Mouse (Mus musculus): ENCODE measurements around the gene Svs6. TPM values are rescaled to one million over a fixed set of nuclear protein-coding genes. Genes with fewer than 3 reads are reported as not detected.
"Not testable (repeated sequence)": the region's sequence is repeated elsewhere in the genome, so short reads cannot be mapped to it uniquely, and the experiment has no call there.

Gene Svs6
- polyA plus RNA-seq (2015; fragmentation: Nextera tagmentation; extraction: Ambion mirVana): not detected in 2 replicates

GRCm38 (mm10) chr2:164316451-164316850 lies at the start of gene Svs6:
Gene Svs6 (plus strand): TSS chr2:164316751.
- not testable (repeated sequence) for H3K36me3 ChIP-seq; H3K9me3 ChIP-seq; H3K9ac ChIP-seq; H3K27me3 ChIP-seq; H3K4me3 ChIP-seq; H3K4me2 ChIP-seq; ATAC-seq (ENCODE audit: insufficient number of reproducible peaks, insufficient read depth, low FRiP score, low TSS enrichment, low read depth); H3K4me1 ChIP-seq; H3K27ac ChIP-seq
- 74% methylated on average over 1 of the region's 1 CpGs for WGBS

- no peaks in the 10 kb centered on the region for H3K4me1 ChIP-seq
- no peaks in the 10 kb centered on the region for H3K36me3 ChIP-seq
- no peak within 1 kb of the TSS for H3K4me3 ChIP-seq
- H3K4me2 ChIP-seq: no peak within 1 kb of the TSS
- H3K9me3 ChIP-seq: no peaks in the 10 kb centered on the region
- H3K27ac ChIP-seq: no peak within 1 kb of the TSS
- no peak within 1 kb of the TSS for H3K9ac ChIP-seq
- WGBS: 94% methylated on average over 4 of the region's 4 CpGs
- no peak for ATAC-seq (ENCODE audit: insufficient number of reproducible peaks, insufficient read depth, low FRiP score, low TSS enrichment, low read depth)
- H3K27me3 ChIP-seq: no peaks in the 10 kb centered on the region
Measured at GRCm38 (mm10) chr2:164278359-164278758, 38.2 kb upstream of the Svs6 start, which contains the start of gene Svs4. Gene Svs4 (minus strand): TSS chr2:164278459.

- H3K36me3 ChIP-seq; H3K9me3 ChIP-seq; H3K27me3 ChIP-seq; H3K9ac ChIP-seq; H3K27ac ChIP-seq; ATAC-seq (ENCODE audit: insufficient number of reproducible peaks, insufficient read depth, low FRiP score, low TSS enrichment, low read depth); H3K4me3 ChIP-seq; H3K4me1 ChIP-seq; H3K4me2 ChIP-seq: not testable (repeated sequence)
- WGBS: 71% methylated on average over 1 of the region's 1 CpGs
Measured at GRCm38 (mm10) chr2:164288968-164289367, 27.6 kb upstream of the Svs6 start, which contains the start of gene Svs3a. Gene Svs3a (plus strand): TSS chr2:164289268.

GRCm38 (mm10) chr2:164312599-164312998 lies 4.0 kb upstream of the Svs6 start:
- Histone ChIP-seq H3K36me3 (no peaks in the 10 kb centered on the region), H3K9me3 (no peaks in the 10 kb centered on the region), H3K27me3 (no peaks in the 10 kb centered on the region), H3K4me2 (no peak overlapping the region), H3K4me3 (no peak overlapping the region), H3K27ac (no peak overlapping the region), H3K4me1 (no peaks in the 10 kb centered on the region), H3K9ac (no peak overlapping the region)
- ATAC-seq (ENCODE audit: insufficient number of reproducible peaks, insufficient read depth, low FRiP score, low TSS enrichment, low read depth): no peak
- 87% methylated on average over 5 of the region's 5 CpGs for WGBS

GRCm38 (mm10) chr2:164315460-164315859 lies 1.1 kb upstream of the Svs6 start:
- not testable (repeated sequence) for H3K4me3 ChIP-seq; H3K36me3 ChIP-seq; H3K4me2 ChIP-seq; H3K4me1 ChIP-seq; H3K27me3 ChIP-seq; H3K9me3 ChIP-seq; H3K27ac ChIP-seq; H3K9ac ChIP-seq; ATAC-seq (ENCODE audit: insufficient number of reproducible peaks, insufficient read depth, low FRiP score, low TSS enrichment, low read depth)

DNA sequence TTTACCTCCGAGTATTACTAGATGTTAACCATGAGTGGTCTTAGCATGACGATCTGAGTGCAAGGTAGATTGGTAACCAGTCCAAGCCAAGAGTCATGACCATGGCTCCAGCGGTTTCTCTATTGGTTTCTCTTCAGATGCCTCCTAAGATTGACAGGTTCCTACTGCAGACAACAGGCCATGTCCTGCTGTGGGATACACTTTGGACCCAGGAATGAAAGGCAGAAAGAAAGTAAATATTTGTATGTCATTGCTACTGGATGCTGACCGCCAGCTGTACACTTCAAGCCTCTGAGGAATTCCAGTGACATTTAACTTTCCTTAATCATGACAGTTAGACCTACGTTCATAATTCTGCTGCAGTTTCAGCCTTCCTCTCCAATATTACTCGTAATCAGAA lies 4.4 kb downstream of the Svs6 start:
- 83% methylated on average over 6 of the region's 6 CpGs for WGBS
- ATAC-seq (ENCODE audit: insufficient number of reproducible peaks, insufficient read depth, low FRiP score, low TSS enrichment, low read depth): no peak

DNA sequence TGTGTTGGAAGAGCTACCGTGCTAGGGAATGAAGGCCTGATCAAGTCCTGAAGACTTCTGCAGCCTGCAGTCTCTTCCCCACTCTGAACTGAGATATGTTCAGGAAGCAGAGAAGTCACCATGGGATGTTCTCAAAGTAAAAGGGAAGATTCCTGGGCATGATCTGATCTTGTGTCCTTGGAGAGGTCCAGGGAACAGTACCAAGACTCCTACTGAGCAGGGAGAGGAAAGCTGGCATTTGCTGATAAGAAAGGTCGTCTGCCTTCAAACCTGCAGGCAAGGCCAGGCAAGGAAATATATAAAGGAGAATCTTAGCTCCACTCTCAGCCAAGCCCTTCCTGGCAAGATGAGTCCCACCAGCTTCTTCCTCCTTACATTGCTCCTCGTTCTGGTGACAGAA lies 15.9 kb downstream of the Svs6 start, which contains the start of gene Svs5:
TSS of gene Svs5 (plus strand) at position 301 of the 400 bp plus-strand sequence.
- H3K4me3 ChIP-seq; H3K36me3 ChIP-seq; ATAC-seq (ENCODE audit: insufficient number of reproducible peaks, insufficient read depth, low FRiP score, low TSS enrichment, low read depth); H3K27ac ChIP-seq; H3K4me1 ChIP-seq; H3K9ac ChIP-seq; H3K27me3 ChIP-seq; H3K4me2 ChIP-seq; H3K9me3 ChIP-seq: not testable (repeated sequence)
- WGBS: 81% methylated on average over 3 of the region's 3 CpGs

More for the DNA sequence above, 4.4 kb downstream of the Svs6 start:
- Histone ChIP-seq H3K27ac (no peak overlapping the region), H3K4me2 (no peak overlapping the region), H3K9me3 (no peaks in the 10 kb centered on the region), H3K36me3 (no peaks in the 10 kb centered on the region), H3K27me3 (no peaks in the 10 kb centered on the region), H3K4me1 (no peaks in the 10 kb centered on the region), H3K4me3 (no peak overlapping the region), H3K9ac (no peak overlapping the region)

DNA sequence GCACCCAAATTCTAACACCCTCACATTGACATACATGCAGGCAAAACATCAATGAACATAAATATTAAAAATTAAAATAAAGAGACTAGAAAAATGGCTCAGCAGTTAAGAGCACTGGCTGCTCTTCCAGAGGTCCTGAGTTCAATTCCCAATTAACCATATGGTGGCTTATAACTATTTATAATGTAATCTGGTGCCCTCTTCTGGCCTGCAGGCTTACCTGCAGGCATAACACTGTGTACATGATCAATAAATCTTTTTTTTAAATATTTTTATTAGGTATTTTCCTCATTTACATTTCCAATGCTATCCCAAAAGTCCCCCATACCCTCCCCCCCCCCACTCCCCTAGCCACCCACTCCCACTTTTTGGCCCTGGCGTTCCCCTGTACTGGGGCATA lies 27.2 kb downstream of the Svs6 start:
- not testable (repeated sequence) for H3K27ac ChIP-seq; H3K36me3 ChIP-seq; H3K4me3 ChIP-seq; H3K27me3 ChIP-seq; ATAC-seq (ENCODE audit: insufficient number of reproducible peaks, insufficient read depth, low FRiP score, low TSS enrichment, low read depth); H3K4me1 ChIP-seq; H3K4me2 ChIP-seq; H3K9me3 ChIP-seq; H3K9ac ChIP-seq
- WGBS: 85% methylated on average over 1 of the region's 1 CpGs

GRCm38 (mm10) chr2:164347697-164348096 lies 31.1 kb downstream of the Svs6 start:
- ATAC-seq (ENCODE audit: insufficient number of reproducible peaks, insufficient read depth, low FRiP score, low TSS enrichment, low read depth); H3K27ac ChIP-seq; H3K9me3 ChIP-seq; H3K27me3 ChIP-seq; H3K4me3 ChIP-seq; H3K4me1 ChIP-seq; H3K36me3 ChIP-seq; H3K9ac ChIP-seq; H3K4me2 ChIP-seq: not testable (repeated sequence)

DNA sequence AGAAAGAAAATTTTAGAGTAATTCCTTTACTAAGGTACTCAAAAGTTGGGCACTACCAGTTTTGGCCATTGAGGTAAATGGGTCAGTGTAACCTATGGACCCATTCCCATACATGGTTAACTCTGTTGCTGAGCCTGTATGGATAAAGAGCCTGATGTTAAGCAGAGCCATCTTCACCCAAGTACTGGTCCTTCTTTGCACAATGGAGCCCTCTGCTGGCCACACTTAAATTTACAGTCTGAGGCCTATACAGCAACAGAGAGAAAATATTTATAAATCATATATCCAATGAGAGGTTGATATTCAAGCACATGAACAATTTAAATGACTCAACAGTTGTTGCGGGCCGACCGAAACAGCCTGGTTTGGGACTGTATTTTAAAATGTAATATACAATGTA lies 32.4 kb downstream of the Svs6 start:
- no peak for ATAC-seq (ENCODE audit: insufficient number of reproducible peaks, insufficient read depth, low FRiP score, low TSS enrichment, low read depth)
- Histone ChIP-seq H3K27me3 (no peaks in the 10 kb centered on the region), H3K36me3 (no peaks in the 10 kb centered on the region), H3K27ac (no peak overlapping the region), H3K4me1 (no peaks in the 10 kb centered on the region), H3K4me2 (no peak overlapping the region), H3K4me3 (no peak overlapping the region), H3K9me3 (no peaks in the 10 kb centered on the region), H3K9ac (no peak overlapping the region)
- WGBS: 97% methylated on average over 3 of the region's 3 CpGs

- no peak overlapping the region for H3K9ac ChIP-seq
- no peak overlapping the region for H3K27ac ChIP-seq
- no peak overlapping the region for H3K4me2 ChIP-seq
- H3K36me3 ChIP-seq: no peaks in the 10 kb centered on the region
- H3K27me3 ChIP-seq: no peaks in the 10 kb centered on the region
- 86% methylated on average over 3 of the region's 3 CpGs for WGBS
- no peak overlapping the region for H3K4me3 ChIP-seq
- H3K9me3 ChIP-seq: no peaks in the 10 kb centered on the region
- H3K4me1 ChIP-seq: no peaks in the 10 kb centered on the region
- no peak for ATAC-seq (ENCODE audit: insufficient number of reproducible peaks, insufficient read depth, low FRiP score, low TSS enrichment, low read depth)
Measured at GRCm38 (mm10) chr2:164352697-164353096, 36.1 kb downstream of the Svs6 start.

DNA sequence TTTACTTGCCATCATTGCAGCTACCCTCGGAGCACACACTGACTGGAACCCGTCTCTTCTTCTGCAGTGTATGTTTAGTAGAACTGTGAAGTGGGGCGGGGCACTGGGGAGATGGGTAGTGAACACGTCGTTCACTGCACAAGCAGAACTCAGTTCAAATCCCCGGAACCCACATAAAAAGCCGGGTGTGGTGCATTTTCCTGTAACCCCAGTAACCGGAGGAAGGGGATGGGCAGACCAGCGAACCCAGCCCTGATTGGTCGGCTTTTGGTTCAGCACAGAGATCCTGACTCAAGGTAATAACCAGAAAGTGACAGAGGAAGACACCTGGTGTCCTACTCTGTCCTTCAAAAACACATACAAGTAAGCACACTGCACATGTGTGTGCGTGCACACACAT lies 36.8 kb downstream of the Svs6 start:
- Histone ChIP-seq H3K36me3 (no peaks in the 10 kb centered on the region), H3K27me3 (no peaks in the 10 kb centered on the region), H3K4me1 (no peaks in the 10 kb centered on the region), H3K9me3 (no peaks in the 10 kb centered on the region), H3K4me3 (no peak overlapping the region), H3K4me2 (no peak overlapping the region), H3K27ac (no peak overlapping the region), H3K9ac (no peak overlapping the region)
- no peak for ATAC-seq (ENCODE audit: insufficient number of reproducible peaks, insufficient read depth, low FRiP score, low TSS enrichment, low read depth)
- 87% methylated on average over 11 of the region's 11 CpGs for WGBS

Data from embryonic facial prominence, embryonic 13.5 days (tissue).